Mouse (Mus musculus): ENCODE data around the gene Ap5s1.

Ap5s1 gene

GRCm38 (mm10) chr2:131187602-131187922 is 19.3 kb upstream of the Ap5s1 start:
- DNase-seq (ENCODE audit: low read depth): no peak

DNA sequence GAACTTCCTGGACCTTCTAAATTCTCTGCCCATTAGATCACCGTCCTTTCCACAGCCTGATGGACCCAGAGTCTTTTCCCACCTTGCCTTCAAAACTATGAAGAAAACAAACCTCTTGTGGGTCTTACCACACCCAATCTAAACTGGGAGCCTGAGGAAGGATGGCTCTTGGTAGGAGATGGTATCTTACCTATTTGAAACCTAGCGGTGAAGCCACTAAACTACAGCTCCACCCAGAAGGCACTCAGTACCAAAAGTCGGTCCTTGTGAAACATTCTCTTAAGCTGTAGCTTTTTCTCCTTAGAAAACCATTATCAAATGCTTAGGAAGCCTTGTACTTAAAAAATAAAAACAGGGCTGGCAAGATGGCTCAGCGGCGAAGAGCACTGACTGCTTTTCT is 18.6 kb upstream of the Ap5s1 start:
- DNase-seq (ENCODE audit: low read depth): no peak

- DNase-seq (ENCODE audit: low read depth): no peak
Observed at GRCm38 (mm10) chr2:131189521-131190309, 17.2 kb upstream of the Ap5s1 start.

DNA sequence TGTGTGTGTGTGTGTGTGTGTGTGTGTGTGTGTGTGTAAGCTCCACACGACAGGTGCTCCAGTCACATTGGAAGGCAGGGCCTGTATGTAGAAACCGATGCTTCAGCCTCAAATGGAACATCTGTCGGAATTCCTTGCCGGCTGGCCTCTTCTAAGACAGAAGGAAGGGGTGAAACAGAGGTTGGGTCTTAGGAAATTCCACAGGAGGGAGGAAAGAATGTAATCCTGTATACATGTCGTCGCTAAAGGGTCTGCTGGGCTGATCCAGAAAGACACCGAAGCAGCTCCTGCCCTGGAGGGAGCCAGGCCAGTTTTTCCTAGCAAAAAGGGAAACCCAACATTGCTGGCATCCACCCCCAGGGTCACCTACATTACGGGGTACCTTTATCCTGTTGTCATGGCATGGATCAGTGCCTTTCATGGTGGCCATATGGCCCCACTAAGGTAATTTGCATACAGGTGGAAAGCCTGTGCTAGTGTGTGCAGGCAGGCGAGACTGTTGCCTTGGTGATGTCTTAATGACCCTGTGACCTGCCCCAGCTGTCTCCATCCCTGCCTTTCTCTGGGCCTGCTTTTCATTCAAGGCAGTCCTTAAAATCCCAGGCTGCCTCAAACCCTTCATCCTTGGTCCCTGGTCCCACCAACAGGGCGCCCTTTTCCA is 16.4 kb upstream of the Ap5s1 start:
- DNase-seq (ENCODE audit: low read depth): no peak

- DNase-seq (ENCODE audit: low read depth): peak; percentile 31
Observed at GRCm38 (mm10) chr2:131191005-131191390, 15.9 kb upstream of the Ap5s1 start.

GRCm38 (mm10) chr2:131196606-131197316 is 10.1 kb upstream of the Ap5s1 start:
- DNase-seq (ENCODE audit: low read depth): peak; percentile 34

GRCm38 (mm10) chr2:131200710-131201109 is 6.2 kb upstream of the Ap5s1 start:
- no peak for DNase-seq (ENCODE audit: low read depth)

GRCm38 (mm10) chr2:131201262-131201661 is 5.6 kb upstream of the Ap5s1 start:
- DNase-seq (ENCODE audit: low read depth): no peak

DNA sequence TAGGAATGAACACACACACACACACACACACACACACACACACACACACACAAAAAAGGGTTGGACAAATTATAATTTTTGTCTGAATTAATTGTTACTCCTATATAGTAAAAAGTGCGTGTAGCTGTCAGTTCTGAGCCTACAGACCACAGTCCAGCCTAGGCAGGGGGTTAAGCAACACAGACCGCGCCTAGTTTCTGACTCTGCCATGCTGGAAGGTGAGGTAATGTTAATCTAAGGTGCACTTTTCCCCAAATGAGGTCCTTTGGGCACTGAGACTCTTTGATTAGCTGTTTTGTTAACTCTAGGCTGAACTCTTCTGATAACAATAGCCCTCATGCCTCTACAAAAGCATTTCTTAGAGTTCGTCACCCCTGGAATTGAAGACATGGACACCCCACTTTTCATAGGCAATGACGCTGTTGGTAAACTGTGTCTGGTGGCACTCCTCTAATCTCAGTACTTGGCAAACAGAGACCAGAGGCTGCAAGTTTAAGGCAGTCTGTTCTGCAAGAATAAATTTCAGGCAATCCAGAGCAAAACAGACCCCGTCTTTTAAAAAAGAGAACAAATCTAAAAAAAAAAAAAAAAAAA is 3.0 kb upstream of the Ap5s1 start:
- DNase-seq (ENCODE audit: low read depth): no peak

GRCm38 (mm10) chr2:131204410-131204981 is 2.4 kb upstream of the Ap5s1 start:
- peak; percentile 49 for DNase-seq (ENCODE audit: low read depth)

GRCm38 (mm10) chr2:131205521-131206182 is 1.2 kb upstream of the Ap5s1 start:
- peak; percentile 86 for DNase-seq (ENCODE audit: low read depth)

DNA sequence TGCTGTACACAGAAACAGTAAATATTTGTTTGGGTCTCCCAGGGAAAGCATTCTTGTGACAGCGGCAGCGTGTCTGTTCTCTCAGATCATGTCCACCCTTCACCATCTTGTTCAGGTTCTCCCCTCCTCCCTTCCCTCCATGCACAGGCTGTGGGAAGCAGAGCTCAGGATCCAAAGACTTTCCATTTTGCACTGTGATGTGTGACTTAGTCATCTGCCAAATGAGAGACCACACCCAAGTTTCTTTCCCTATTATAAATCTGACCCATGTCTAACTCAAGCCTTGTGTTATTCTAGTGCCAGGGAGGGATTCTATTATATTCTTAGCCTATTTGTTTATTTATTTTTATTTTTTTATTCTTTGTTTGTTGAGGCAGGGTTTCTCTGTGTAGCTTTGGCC is 1.5 kb downstream of the Ap5s1 start:
- no peak for DNase-seq (ENCODE audit: low read depth)

GRCm38 (mm10) chr2:131209125-131209795 is 2.4 kb downstream of the Ap5s1 start:
- no peak for DNase-seq (ENCODE audit: low read depth)

DNA sequence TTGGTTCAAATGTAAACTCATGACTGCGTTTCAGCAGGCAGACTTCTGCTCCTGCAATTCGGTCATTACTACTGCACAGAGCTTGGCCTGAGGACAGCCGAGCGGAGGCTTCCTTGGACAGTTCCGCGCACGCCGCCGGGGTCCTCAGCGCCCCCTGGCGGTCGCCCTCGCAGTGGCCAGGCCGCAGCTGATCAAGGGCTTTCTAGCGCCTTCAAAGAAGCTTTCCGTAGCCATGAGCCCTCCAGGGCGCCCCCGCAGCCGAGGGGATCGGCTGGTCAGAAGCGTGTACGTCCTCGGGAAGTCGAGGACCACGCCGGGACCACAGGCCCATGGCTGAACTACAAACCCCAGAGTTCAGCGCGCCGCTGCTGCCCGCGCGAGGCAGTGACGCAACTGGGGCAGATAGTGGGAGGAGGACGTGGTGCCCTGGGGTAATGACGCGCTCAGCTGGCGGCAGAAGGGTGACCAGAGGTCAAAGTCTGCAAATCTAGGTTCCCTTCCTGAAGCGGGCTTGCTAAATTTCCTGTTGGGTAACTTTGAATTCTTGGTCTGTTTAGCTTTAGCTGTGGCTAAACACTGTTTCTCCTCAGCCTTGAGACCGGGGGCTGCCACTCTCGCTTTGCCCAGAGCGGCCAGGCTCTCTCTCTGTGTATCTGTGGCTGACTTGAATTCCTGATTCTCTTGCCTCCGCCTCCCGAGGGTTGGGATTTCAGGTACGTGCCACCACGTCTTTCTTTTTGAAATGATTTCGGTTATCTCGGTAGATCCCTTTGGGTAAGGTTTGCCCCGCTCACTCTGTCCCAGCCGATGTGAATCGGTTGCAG is 3.3 kb downstream of the Ap5s1 start:
- DNase-seq (ENCODE audit: low read depth): peak; percentile 98

- DNase-seq (ENCODE audit: low read depth): no peak
Observed at GRCm38 (mm10) chr2:131211026-131211615, 4.2 kb downstream of the Ap5s1 start.

DNA sequence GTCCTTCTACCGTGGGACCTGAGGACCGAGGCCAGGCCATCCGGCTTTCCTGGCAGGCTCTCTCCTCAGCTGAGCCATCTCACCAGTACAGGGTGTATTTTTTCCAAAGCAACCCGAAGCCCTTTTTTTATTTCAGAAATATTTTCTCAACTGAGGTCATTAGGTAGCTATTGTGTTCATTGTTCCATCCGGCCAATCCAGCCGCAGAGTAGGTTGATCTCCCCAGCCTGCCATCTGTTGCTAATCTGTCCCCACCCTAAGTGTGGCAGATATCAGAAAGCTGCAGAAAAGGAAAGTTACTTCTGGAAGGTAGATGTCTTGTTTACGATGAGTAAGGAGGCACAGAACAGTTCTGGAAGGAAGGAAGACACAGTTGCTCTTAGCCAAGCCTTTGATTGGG is 6.9 kb downstream of the Ap5s1 start:
- no peak for DNase-seq (ENCODE audit: low read depth)

DNA sequence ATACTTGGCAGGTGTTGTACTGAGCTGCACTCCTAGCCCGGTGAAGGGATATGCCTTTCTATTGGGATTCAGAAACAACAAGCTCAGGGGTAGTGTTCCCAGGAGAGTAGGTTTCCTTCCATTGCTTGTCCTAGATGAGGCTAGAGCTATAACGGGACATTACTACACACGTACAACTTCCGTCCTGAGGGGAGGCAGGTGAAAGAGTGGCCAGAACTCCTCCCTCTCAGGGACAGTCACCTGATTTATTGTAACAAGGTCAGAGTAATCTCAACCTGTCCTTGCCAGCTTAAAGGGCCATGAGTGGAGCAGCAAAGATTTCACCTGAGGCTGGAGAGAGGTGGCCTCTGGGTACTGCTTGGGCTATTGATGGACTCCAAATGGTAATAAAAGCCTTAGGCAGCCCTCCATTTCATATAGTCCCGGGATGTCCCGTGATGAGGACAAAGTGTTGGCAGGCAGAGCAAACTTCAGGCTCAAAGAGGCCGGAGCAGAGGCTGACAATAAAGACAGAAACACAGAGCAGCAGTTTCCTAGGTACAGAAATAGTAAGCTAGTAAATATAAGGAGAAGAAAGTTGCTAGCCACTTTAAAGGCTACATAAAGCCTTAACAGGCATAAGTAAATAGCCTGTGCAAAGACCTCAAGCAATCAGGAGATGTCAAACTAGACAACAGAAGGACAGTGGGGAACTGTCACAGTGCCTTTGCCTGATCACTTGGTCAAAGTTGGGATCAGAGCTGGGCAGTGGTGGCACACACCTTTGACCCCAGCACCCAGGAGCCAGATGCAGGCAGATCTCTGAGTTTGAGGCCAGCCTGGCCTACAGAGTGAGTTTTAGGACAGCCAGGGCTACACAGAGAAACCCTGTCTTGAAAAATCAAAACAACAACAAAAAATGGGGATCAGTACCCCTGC is 9.3 kb downstream of the Ap5s1 start:
- no peak for DNase-seq (ENCODE audit: low read depth)

- peak; percentile 20 for DNase-seq (ENCODE audit: low read depth)
Observed at GRCm38 (mm10) chr2:131220030-131220429, 13.2 kb downstream of the Ap5s1 start.

Data from 416B (cell line).